Mouse (Mus musculus): ENCODE results near the gene Lrp6.

DNA sequence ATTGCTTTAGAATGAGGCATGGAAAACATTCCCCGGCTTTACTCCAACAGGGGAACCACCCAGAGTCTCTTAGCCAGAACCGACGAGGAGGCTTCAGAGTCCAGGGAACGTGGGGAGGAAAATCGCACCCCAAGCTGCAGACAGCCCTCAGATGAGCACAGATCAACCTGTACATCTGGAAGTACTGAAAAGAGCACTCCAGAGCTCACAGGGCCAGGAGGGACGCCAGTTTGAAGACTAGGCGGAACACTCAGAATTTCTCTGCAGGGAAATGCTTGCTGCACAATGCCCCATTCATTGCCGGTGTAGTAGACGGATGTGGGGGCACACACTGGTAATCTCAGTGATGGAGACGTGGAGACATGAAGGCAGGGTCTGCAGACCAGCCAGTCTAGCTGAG is 126.7 kb downstream of the Lrp6 start:
- TF ChIP-seq CTCF (IDR thresholded peaks at IDR 0.05; ENCODE audit: insufficient read depth, low read length) (no peak), POLR2A (IDR thresholded peaks at IDR 0.05; ENCODE audit: borderline replicate concordance, extremely low read depth, low read depth, low read length) (no peak)

All from lung, adult 2 months (tissue).